Mouse (Mus musculus): ENCODE data around the gene Prmt8. TPM values are rescaled to one million over a fixed set of nuclear protein-coding genes. Genes with fewer than 3 reads are reported as not detected.

Gene Prmt8
- polyA plus RNA-seq, 1 experiment, result not detected

GRCm38 (mm10) chr6:127735130-127735981 is 33.9 kb downstream of the Prmt8 start:
- Histone ChIP-seq H3K36me3 (ENCODE audit: control insufficient read depth, insufficient read depth) (no peaks in the 10 kb centered on the region), H3K79me2 (ENCODE audit: control insufficient read depth, insufficient read depth) (no peaks in the 10 kb centered on the region), H3ac (ENCODE audit: control insufficient read depth, insufficient read length) (no peak overlapping the region), H3K4me3 (no peak overlapping the region), H3K4me2 (ENCODE audit: low read depth) (no peak overlapping the region), H3K27me3 (ENCODE audit: control insufficient read depth, insufficient read depth, insufficient read length) (no peaks in the 10 kb centered on the region)
- no peak for TF ChIP-seq MAX (IDR thresholded peaks at IDR 0.05; ENCODE audit: low read depth)
- no peak for TF ChIP-seq MYOD1 (IDR thresholded peaks at IDR 0.05; ENCODE audit: control insufficient read depth in 1 of 3, insufficient read length in 2 of 3, low read depth in 2 of 3)
- TF ChIP-seq TCF12 (IDR thresholded peaks at IDR 0.05; ENCODE audit: insufficient read depth, poor library complexity, severe bottlenecking), result no peak
- TF ChIP-seq POLR2AphosphoS2 (IDR thresholded peaks at IDR 0.05; ENCODE audit: insufficient read length, low read depth), result no peak
- TF ChIP-seq REST (IDR thresholded peaks at IDR 0.05; ENCODE audit: insufficient read depth, insufficient read length), result no peak
- no peak for TF ChIP-seq TCF3 (IDR thresholded peaks at IDR 0.05; ENCODE audit: insufficient read length, low read depth)
- TF ChIP-seq CEBPB (IDR thresholded peaks at IDR 0.05; ENCODE audit: insufficient read depth, poor library complexity, severe bottlenecking), result no peak
- no peak for TF ChIP-seq SRF (IDR thresholded peaks at IDR 0.05; ENCODE audit: control insufficient read depth, insufficient read length, low read depth)

- Histone ChIP-seq H3K79me2 (ENCODE audit: control insufficient read depth, insufficient read depth) (no peaks in the 10 kb centered on the region), H3ac (ENCODE audit: control insufficient read depth, insufficient read length) (no peak overlapping the region), H3K27me3 (ENCODE audit: control insufficient read depth, insufficient read depth, insufficient read length) (no peaks in the 10 kb centered on the region), H3K36me3 (ENCODE audit: control insufficient read depth, insufficient read depth) (no peaks in the 10 kb centered on the region), H3K4me2 (ENCODE audit: low read depth) (no peak overlapping the region), H3K4me3 (no peak overlapping the region)
- TF ChIP-seq POLR2A (IDR thresholded peaks at IDR 0.05; ENCODE audit: insufficient read length, low read depth) (no peak), TCF3 (IDR thresholded peaks at IDR 0.05; ENCODE audit: insufficient read length, low read depth) (no peak), E2F4 (IDR thresholded peaks at IDR 0.05; ENCODE audit: insufficient read depth) (no peak), TCF12 (IDR thresholded peaks at IDR 0.05; ENCODE audit: insufficient read depth, poor library complexity, severe bottlenecking) (no peak), MYOD1 (IDR thresholded peaks at IDR 0.05; ENCODE audit: control insufficient read depth in 1 of 3, insufficient read length in 2 of 3, low read depth in 2 of 3) (no peak), USF1 (IDR thresholded peaks at IDR 0.05; ENCODE audit: low read depth) (no peak)
Observed at GRCm38 (mm10) chr6:127723126-127723525, 46.1 kb downstream of the Prmt8 start.

GRCm38 (mm10) chr6:127719875-127720274 is 49.4 kb downstream of the Prmt8 start:
- Histone ChIP-seq H3ac (ENCODE audit: control insufficient read depth, insufficient read length) (no peak overlapping the region), H3K36me3 (ENCODE audit: control insufficient read depth, insufficient read depth) (no peaks in the 10 kb centered on the region), H3K4me3 (no peak overlapping the region), H3K79me2 (ENCODE audit: control insufficient read depth, insufficient read depth) (no peaks in the 10 kb centered on the region), H3K27me3 (ENCODE audit: control insufficient read depth, insufficient read depth, insufficient read length) (no peaks in the 10 kb centered on the region), H3K4me2 (ENCODE audit: low read depth) (no peak overlapping the region)
- no peak for TF ChIP-seq TCF3 (IDR thresholded peaks at IDR 0.05; ENCODE audit: insufficient read length, low read depth)

- no peak overlapping the region for H3ac ChIP-seq (ENCODE audit: control insufficient read depth, insufficient read length)
- no peak overlapping the region for H3K4me3 ChIP-seq
- TF ChIP-seq CEBPB (IDR thresholded peaks at IDR 0.05; ENCODE audit: insufficient read depth, poor library complexity, severe bottlenecking) (no peak), POLR2A (IDR thresholded peaks at IDR 0.05; ENCODE audit: insufficient read length, low read depth) (no peak), TCF12 (IDR thresholded peaks at IDR 0.05; ENCODE audit: insufficient read depth, poor library complexity, severe bottlenecking) (no peak), SRF (IDR thresholded peaks at IDR 0.05; ENCODE audit: control insufficient read depth, insufficient read length, low read depth) (no peak), USF1 (IDR thresholded peaks at IDR 0.05; ENCODE audit: low read depth) (no peak), MYOD1 (IDR thresholded peaks at IDR 0.05; ENCODE audit: control insufficient read depth in 1 of 3, insufficient read length in 2 of 3, low read depth in 2 of 3) (no peak), TCF3 (IDR thresholded peaks at IDR 0.05; ENCODE audit: insufficient read length, low read depth) (no peak), MAX (IDR thresholded peaks at IDR 0.05; ENCODE audit: low read depth) (no peak), REST (IDR thresholded peaks at IDR 0.05; ENCODE audit: insufficient read depth, insufficient read length) (no peak), MYOG (IDR thresholded peaks at IDR 0.05; ENCODE audit: control insufficient read depth in 1 of 3, insufficient read depth in 1 of 3, insufficient read length in 2 of 3, low read depth in 2 of 3) (no peak), E2F4 (IDR thresholded peaks at IDR 0.05; ENCODE audit: insufficient read depth) (no peak), POLR2AphosphoS2 (IDR thresholded peaks at IDR 0.05; ENCODE audit: insufficient read length, low read depth) (no peak)
- no peaks in the 10 kb centered on the region for H3K36me3 ChIP-seq (ENCODE audit: control insufficient read depth, insufficient read depth)
- no peaks in the 10 kb centered on the region for H3K79me2 ChIP-seq (ENCODE audit: control insufficient read depth, insufficient read depth)
- no peak overlapping the region for H3K4me2 ChIP-seq (ENCODE audit: low read depth)
- no peaks in the 10 kb centered on the region for H3K27me3 ChIP-seq (ENCODE audit: control insufficient read depth, insufficient read depth, insufficient read length)
Observed at GRCm38 (mm10) chr6:127717239-127718137, 51.8 kb downstream of the Prmt8 start.

GRCm38 (mm10) chr6:127715428-127715827 is 53.8 kb downstream of the Prmt8 start:
- Histone ChIP-seq H3ac (ENCODE audit: control insufficient read depth, insufficient read length) (no peak overlapping the region), H3K36me3 (ENCODE audit: control insufficient read depth, insufficient read depth) (no peaks in the 10 kb centered on the region), H3K4me2 (ENCODE audit: low read depth) (no peak overlapping the region), H3K79me2 (ENCODE audit: control insufficient read depth, insufficient read depth) (no peaks in the 10 kb centered on the region), H3K4me3 (no peak overlapping the region), H3K27me3 (ENCODE audit: control insufficient read depth, insufficient read depth, insufficient read length) (no peaks in the 10 kb centered on the region)
- TF ChIP-seq TCF12 (IDR thresholded peaks at IDR 0.05; ENCODE audit: insufficient read depth, poor library complexity, severe bottlenecking), result no peak
- no peak for TF ChIP-seq MYOG (IDR thresholded peaks at IDR 0.05; ENCODE audit: control insufficient read depth in 1 of 3, insufficient read depth in 1 of 3, insufficient read length in 2 of 3, low read depth in 2 of 3)
- no peak for TF ChIP-seq POLR2A (IDR thresholded peaks at IDR 0.05; ENCODE audit: insufficient read length, low read depth)
- TF ChIP-seq SRF (IDR thresholded peaks at IDR 0.05; ENCODE audit: control insufficient read depth, insufficient read length, low read depth), result no peak
- TF ChIP-seq MYOD1 (IDR thresholded peaks at IDR 0.05; ENCODE audit: control insufficient read depth in 1 of 3, insufficient read length in 2 of 3, low read depth in 2 of 3), result no peak
- no peak for TF ChIP-seq POLR2AphosphoS2 (IDR thresholded peaks at IDR 0.05; ENCODE audit: insufficient read length, low read depth)
- no peak for TF ChIP-seq E2F4 (IDR thresholded peaks at IDR 0.05; ENCODE audit: insufficient read depth)
- TF ChIP-seq USF1 (IDR thresholded peaks at IDR 0.05; ENCODE audit: low read depth), result no peak
